Mouse (Mus musculus) adrenal gland, adult 8-10 months (tissue): Measurements from ENCODE around the gene Cdc42se1. TPM values are rescaled to one million over a fixed set of nuclear protein-coding genes. Genes with fewer than 3 reads are reported as not detected.

ENCODE experiments used
- DNase-seq: peaks from one replicate; pipeline ENCODE4 v3.0.0; 2022
- total RNA-seq, 4 experiments: library from RNA; stranded (reverse); gene quantifications; 2 replicates each; pipeline ENCODE4 v1.2.4; 2022

Gene Cdc42se1
- total RNA-seq, 4 experiments from 2014 or later: 81.4 to 119 (median 97.4) TPM

- DNase-seq: no peak
These were observed 22.4 kb downstream of the Cdc42se1 start, which contains the start of gene Bnipl for GRCm38 (mm10) chr3:95250783-95251424. Gene Bnipl (minus strand): TSS chr3:95251193.

GRCm38 (mm10) chr3:95256931-95257330 is 28.4 kb downstream of the Cdc42se1 start:
- DNase-seq: no peak

GRCm38 (mm10) chr3:95261975-95262374 is 33.4 kb downstream of the Cdc42se1 start:
- no peak for DNase-seq

DNA sequence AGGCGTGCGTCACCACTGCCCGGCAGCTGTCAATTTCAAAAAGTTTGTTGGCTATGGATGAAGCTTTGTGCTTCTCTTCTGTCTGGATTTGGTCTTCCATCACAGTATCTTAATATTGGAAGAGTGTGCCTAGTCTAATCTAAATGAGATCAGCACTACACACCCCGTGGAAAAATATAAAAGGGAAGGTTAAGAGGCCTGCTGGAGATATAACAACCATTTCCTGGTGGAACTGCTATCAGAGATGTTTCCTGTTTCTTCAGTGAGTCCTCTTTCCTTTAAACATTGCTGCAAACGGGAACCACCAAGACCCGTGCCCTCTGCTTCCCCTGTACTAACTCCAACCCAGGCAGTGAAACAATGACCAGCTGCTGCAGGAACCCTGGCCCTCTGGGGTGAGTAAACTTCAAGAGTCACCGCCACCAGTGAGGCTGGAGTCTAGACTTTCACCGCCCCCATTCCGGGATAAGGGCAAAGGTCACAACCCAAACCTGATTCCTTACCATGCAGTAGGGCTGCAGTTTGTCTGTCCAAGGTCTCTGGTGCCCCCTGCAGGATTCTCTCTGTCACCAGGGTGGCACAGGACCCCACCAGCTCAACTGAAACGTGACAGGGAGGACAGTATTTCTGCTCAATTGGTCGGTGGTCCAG is 34.7 kb downstream of the Cdc42se1 start:
- peak; percentile 50 for DNase-seq

DNA sequence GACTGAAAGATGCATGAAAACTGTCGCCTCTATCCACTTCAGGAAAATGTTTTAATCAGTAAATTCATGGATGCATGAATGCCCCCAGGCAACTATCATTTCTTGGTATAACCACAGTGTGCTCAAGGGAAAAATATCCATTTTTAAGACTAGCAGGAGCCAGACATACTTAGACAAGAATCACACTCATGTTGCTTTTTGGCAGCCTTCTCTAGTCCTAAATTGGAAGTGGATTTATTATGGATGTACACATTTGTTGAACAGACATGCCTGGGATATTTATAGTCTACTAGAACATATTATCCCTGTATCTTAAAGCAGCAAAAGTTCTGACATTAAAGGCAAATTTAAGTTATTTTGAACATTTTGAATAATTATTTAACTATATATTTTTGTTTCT is 36.2 kb downstream of the Cdc42se1 start:
- no peak for DNase-seq

GRCm38 (mm10) chr3:95266052-95266451 is 37.5 kb downstream of the Cdc42se1 start:
- DNase-seq: no peak

- DNase-seq: peak; percentile 61
These were observed 39.3 kb downstream of the Cdc42se1 start for GRCm38 (mm10) chr3:95267855-95268254.

- no peak for DNase-seq
These were observed 41.3 kb downstream of the Cdc42se1 start for GRCm38 (mm10) chr3:95269789-95270188.

- no peak for DNase-seq
These were observed 42.3 kb downstream of the Cdc42se1 start for GRCm38 (mm10) chr3:95270766-95271364.

- DNase-seq: no peak
These were observed 44.9 kb downstream of the Cdc42se1 start for GRCm38 (mm10) chr3:95273471-95273870.

- DNase-seq: no peak
These were observed 45.9 kb downstream of the Cdc42se1 start for GRCm38 (mm10) chr3:95274453-95274852.

GRCm38 (mm10) chr3:95275161-95275560 is 46.6 kb downstream of the Cdc42se1 start:
- DNase-seq: no peak

DNA sequence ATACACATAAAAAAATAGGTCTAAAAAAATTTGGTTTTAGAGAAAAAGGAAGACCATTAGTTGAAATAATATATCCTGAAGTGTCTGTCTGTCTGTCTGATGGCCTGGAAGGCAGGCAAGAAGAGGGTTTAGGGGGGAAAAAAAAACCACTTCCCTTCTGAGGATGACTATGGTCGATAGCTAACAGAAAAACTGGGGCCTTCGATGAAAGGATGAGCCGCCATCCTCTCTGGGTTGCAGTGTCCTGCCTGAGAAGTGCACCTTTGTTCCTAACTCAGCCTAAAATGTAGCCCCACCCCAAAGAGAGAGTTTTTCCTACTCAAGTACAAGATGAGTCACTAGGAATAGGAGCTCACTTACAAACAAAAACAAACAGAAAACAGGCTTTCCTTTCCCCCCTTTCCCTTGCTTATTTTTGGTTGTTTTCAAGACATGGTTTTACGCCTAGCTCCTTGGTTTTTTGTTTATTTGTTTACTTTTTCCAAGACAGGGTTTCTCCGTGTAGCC is 47.9 kb downstream of the Cdc42se1 start:
- no peak for DNase-seq

DNA sequence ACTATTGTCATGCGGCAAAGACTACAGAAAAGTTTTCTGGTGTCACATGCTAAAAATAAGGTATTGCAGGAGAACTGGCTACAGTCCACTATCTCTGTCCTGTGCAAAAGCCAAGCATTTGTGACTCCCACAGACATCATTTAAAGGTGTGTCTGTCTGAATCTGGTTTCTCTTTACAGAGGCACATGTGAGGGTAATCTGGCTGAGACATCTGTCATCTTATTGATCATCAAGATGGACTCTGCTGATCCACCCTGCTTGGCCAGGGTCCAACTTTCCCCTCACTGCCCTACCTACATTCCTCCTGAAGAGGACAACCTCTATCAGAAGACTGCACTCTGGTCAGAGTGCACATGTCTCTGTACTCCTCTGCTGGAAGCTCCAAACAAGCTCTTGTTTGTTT is 48.6 kb downstream of the Cdc42se1 start:
- no peak for DNase-seq

DNA sequence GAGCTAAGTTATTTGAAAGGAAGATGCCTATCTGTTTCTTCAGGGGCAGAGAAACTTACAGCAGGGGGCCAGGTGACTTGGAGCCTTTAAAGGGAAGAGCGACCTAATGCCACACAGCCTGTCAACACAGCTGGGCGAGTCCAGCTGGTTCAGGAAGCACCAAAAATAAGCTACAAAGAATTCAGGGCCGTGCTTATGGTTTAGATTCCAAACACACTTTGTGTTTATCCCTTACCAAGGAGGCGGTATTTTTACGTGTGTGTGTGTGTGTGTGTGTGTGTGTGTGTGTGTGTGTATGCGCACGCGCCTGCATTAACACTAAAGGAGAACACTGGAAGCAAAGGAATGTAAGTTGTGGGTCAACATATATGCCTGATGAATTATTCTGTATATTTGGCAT is 52.2 kb downstream of the Cdc42se1 start:
- no peak for DNase-seq

- DNase-seq: peak; percentile 98
These were observed 52.9 kb downstream of the Cdc42se1 start, which contains the start of the genes Mindy1 and Prune1 for GRCm38 (mm10) chr3:95281216-95282126. Gene Mindy1 (plus strand): TSS chr3:95281345. Gene Prune1 (minus strand): TSS chr3:95282076.

- DNase-seq: peak; percentile 65
These were observed 53.9 kb downstream of the Cdc42se1 start for GRCm38 (mm10) chr3:95282381-95282864.

- peak; percentile 74 for DNase-seq
These were observed 54.5 kb downstream of the Cdc42se1 start for GRCm38 (mm10) chr3:95282865-95283588.

DNA sequence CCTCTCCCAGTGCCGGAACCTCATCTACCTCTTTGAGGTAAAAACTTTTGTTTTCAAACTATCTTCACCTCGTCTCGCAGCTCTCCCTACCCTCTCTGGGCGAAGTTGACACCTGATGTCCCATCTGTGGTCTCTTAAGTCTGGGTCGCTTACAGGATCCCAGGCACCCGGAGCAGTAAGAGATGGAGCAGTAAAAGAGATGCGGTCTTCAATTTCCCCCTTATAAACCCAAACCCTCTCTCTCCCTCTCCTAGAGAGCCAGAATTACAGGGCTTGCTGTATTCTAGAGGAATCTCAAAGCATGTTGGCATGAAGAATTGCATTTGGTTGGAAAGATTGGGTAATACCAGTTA is 55.0 kb downstream of the Cdc42se1 start:
- no peak for DNase-seq

- DNase-seq: no peak
These were observed 55.5 kb downstream of the Cdc42se1 start for GRCm38 (mm10) chr3:95284062-95284461.

- peak; percentile 68 for DNase-seq
These were observed 56.2 kb downstream of the Cdc42se1 start for GRCm38 (mm10) chr3:95284501-95285281.
